Mouse (Mus musculus) ES-Bruce4 (cell line): ENCODE measurements around the gene Cd82.

ENCODE experiments used
- EP300 ChIP-seq: IDR thresholded peaks from 2 replicates; pipeline ENCODE4 v1.6.1; 2011; ENCODE audit warnings: low read depth, low read length; ENCODE audit not compliant: insufficient read depth
- POLR2A ChIP-seq: IDR thresholded peaks from one replicate; pipeline ENCODE4 v1.8.1; 2011; ENCODE audit warnings: low read length; ENCODE audit not compliant: insufficient read depth

DNA sequence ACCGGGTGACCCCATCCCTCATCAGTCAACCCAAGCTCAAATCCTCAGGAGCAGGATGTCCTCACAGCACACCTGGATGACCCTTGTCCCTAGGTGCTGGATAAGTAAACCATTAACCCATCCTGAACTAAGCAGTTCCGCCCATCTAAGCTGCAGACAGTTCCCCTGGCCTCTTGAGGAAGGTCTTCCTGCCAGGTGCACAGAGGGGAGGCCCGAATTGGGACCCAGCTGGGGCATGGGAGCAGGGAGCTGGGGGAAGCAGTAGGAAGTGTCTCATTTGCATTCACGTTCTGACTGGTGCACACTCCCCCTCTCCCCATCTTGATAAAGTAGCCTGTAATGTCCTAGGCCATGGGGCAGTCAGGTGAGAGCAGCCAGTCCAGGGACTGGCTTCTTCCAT lies 50.8 kb downstream of the Cd82 start:
- TF ChIP-seq EP300 = no peak
- TF ChIP-seq POLR2A = no peak
